Mouse (Mus musculus) midbrain, embryonic 15.5 days (tissue): ENCODE data around the gene Zfp141. TPM values are rescaled to one million over a fixed set of nuclear protein-coding genes. Genes with fewer than 3 reads are reported as not detected.
A peak's percentile ranks its signal among the peaks of the same experiment; 100 is the strongest.
"Not testable (repeated sequence)": the region's sequence is repeated elsewhere in the genome, so short reads cannot be mapped to it uniquely, and the experiment has no call there.

ENCODE experiments used
- ATAC-seq: fragments of 200-750 bp; cut with Nextera tagmentation; replicated peaks from 2 replicates; pipeline ENCODE4 v1.8.0; 2017; ENCODE audit warnings: moderate TSS enrichment
- H3K27ac ChIP-seq: fragments of 300-500 bp; sonication (generic); 2 replicates; pipeline ENCODE4 v1.5.1; 2015; ENCODE audit warnings: mild to moderate bottlenecking, inconsistent platforms
- H3K27me3 ChIP-seq: fragments of 300-500 bp; sonication (generic); replicated peaks from 2 replicates; pipeline ENCODE4 v1.6.1; 2015; ENCODE audit warnings: inconsistent platforms
- H3K36me3 ChIP-seq: fragments of 300-500 bp; sonication (generic); replicated peaks from 2 replicates; pipeline ENCODE4 v1.6.1; 2015; ENCODE audit warnings: inconsistent platforms
- H3K4me1 ChIP-seq: fragments of 300-500 bp; sonication (generic); 2 replicates; pipeline ENCODE4 v1.6.1; 2015; ENCODE audit warnings: inconsistent platforms
- H3K4me2 ChIP-seq: fragments of 300-500 bp; sonication (generic); 2 replicates; pipeline ENCODE4 v1.6.1; 2015; ENCODE audit warnings: inconsistent platforms, mild to moderate bottlenecking, moderate library complexity
- H3K4me3 ChIP-seq: fragments of 300-500 bp; sonication (generic); 2 replicates; pipeline ENCODE4 v1.5.1; 2015; ENCODE audit warnings: mild to moderate bottlenecking, inconsistent platforms
- H3K9ac ChIP-seq: fragments of 300-500 bp; sonication (generic); 2 replicates; pipeline ENCODE4 v1.6.1; 2015; ENCODE audit warnings: mild to moderate bottlenecking, inconsistent platforms
- H3K9me3 ChIP-seq: fragments of 300-500 bp; sonication (generic); 2 replicates; pipeline ENCODE4 v1.6.1; 2016; ENCODE audit warnings: inconsistent platforms
- WGBS: fragments of 180-500 bp; shearing (Covaris S2); methylation state at CpG from one replicate; pipeline ENCODE4 v1.1.7; 2015; ENCODE audit warnings: mixed read lengths; 5-methylcytosine and 5-hydroxymethylcytosine counted together
- polyA plus RNA-seq: library from polyadenylated mRNA; unstranded; fragments of >200 nt; fragmentation: Nextera tagmentation; extraction: Ambion mirVana; gene quantifications from 2 replicates; pipeline ENCODE4 v1.2.1, GENCODE M21; 2015

Zfp141 gene
- polyA plus RNA-seq: 13.1 and 16.4 TPM in 2 replicates

DNA sequence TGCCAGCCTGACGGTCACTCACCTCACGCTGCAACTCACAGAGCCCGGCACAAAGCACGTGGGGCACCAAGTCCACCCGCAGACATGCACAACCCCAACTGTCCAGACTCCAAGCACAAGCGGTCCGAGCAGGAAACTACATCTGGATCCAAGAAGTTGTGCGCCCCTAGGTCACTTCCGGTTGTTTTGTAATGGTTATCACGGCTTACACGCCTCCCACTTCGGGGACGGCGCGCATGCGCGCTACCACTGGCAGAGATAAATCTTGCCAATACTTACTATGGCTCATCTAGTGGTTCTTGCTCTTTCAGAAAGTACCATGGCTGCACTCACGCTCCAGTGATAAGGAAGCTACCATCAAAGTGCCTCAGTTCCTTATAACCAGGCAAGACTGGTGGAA lies at the start of gene Zfp141:
Gene Zfp141 (minus strand): TSS at position 153 of the 400 bp plus-strand sequence.
- not testable (repeated sequence) for H3K36me3 ChIP-seq, H3K27me3 ChIP-seq, H3K9me3 ChIP-seq
- 2% methylated on average over 18 of the region's 18 CpGs for WGBS
- H3K4me1 ChIP-seq: peaks cover 20% of the 10 kb centered on the region
- ATAC-seq: peak; percentile 99
- peak within 1 kb of the TSS; percentile 69 for H3K9ac ChIP-seq
- peak within 1 kb of the TSS; percentile 67 for H3K27ac ChIP-seq
- peak within 1 kb of the TSS; percentile 66 for H3K4me2 ChIP-seq
- H3K4me3 ChIP-seq: peak within 1 kb of the TSS; percentile 61

DNA sequence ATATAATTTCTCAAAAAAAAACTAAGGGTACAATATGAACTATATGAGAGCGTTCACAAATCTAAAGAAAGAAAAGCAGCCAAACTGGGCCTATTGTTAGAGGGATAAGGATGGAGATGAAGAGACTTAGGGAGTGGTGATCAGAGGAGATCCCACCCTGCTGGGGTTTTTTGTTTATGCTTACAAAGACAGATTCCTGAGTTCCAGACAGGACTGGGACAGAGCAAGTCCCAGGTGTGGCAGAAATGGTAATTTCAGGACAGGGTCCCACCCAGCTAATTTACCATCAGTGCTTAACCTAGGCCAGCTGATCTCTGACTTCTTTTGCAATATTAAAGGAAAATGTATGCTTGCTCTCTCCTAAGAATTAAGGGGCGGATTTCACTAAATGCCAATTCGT lies 46.2 kb upstream of the Zfp141 start:
- no peak for ATAC-seq
- H3K36me3 ChIP-seq: no peaks in the 10 kb centered on the region
- no peaks in the 10 kb centered on the region for H3K27me3 ChIP-seq
- H3K4me2 ChIP-seq: no peak overlapping the region
- H3K9me3 ChIP-seq: peaks cover 11% of the 10 kb centered on the region; the same call in 1 of the 2 replicates
- H3K4me3 ChIP-seq: no peak overlapping the region
- WGBS: 75% methylated on average over 3 of the region's 3 CpGs
- no peak overlapping the region for H3K27ac ChIP-seq
- H3K9ac ChIP-seq: no peak overlapping the region
- no peaks in the 10 kb centered on the region for H3K4me1 ChIP-seq

DNA sequence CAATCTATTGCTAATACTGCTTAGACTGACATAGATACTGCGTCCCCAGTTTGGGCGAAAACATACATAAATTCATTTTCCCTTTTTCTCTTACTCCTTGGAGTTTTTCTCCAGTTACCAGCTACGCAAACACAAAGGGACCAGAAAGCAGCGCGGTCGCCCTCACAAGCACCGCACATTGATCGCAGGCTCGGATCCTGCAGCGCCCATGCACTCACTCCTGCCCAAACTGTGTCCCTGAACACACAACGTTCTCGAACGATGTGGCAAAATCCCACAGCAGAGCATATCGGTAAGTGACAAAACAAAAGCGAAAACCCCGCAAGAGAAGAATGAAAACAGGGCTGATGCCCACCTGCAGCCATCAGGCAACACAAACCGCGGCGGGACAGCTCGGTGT lies 354 bp downstream of the Zfp141 start:
- H3K4me1 ChIP-seq: peaks cover 20% of the 10 kb centered on the region
- H3K9me3 ChIP-seq: no peaks in the 10 kb centered on the region; the same call in 1 of the 2 replicates
- under 1% methylated on average over 20 of the region's 20 CpGs for WGBS
- peak overlapping the region; percentile 67 for H3K27ac ChIP-seq
- peak overlapping the region; percentile 66 for H3K4me2 ChIP-seq
- no peaks in the 10 kb centered on the region for H3K27me3 ChIP-seq
- H3K36me3 ChIP-seq: peaks cover 8% of the 10 kb centered on the region
- ATAC-seq: peak; percentile 72
- peak overlapping the region; percentile 69 for H3K9ac ChIP-seq
- H3K4me3 ChIP-seq: peak overlapping the region; percentile 61

DNA sequence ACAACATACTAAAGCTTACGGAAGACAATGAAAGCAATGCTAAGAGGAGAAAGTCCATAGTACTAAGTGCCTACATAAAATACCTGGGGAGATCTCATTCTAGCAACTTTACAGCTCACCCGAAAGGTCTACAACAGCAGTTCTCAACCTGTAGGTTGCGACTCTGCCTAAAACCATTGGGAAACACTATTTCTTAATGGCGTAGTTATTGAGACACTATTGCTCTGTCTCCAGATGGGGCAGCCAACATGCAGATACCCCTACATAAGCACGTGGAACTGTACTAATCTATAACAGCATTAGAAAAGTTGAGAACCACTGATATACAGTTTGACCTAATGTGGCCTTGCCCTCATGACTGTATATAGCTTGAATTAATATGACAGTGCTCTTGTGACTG lies 7.3 kb downstream of the Zfp141 start:
- Histone ChIP-seq H3K27ac (no peak overlapping the region), H3K4me1 (peaks cover 4% of the 10 kb centered on the region), H3K4me3 (no peak overlapping the region), H3K9me3 (peaks cover 7% of the 10 kb centered on the region; the same call in 1 of the 2 replicates), H3K36me3 (peaks cover 28% of the 10 kb centered on the region), H3K4me2 (no peak overlapping the region), H3K27me3 (no peaks in the 10 kb centered on the region), H3K9ac (no peak overlapping the region)
- ATAC-seq: no peak
- 98% methylated on average over 5 of the region's 5 CpGs for WGBS

DNA sequence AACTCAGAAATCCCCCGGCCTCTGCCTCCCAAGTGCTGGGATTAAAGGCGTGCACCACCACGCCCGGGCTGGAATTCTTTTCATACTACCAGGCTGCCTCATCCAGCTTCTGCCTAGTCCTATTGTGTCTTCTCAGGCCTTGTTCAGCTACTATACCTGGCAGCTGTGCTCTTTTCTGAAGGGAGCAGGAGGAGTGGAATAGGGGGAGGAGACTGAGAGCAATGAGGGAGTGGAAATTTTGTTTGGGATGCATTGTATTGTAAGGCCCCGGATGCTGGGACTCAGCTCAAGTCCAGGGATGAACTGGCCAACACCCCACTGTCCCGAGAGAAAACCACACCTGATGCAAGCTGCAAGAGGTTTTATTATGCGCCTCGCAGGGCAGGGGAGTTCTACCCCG lies 8.2 kb downstream of the Zfp141 start:
- WGBS: 95% methylated on average over 9 of the region's 9 CpGs
- H3K4me1 ChIP-seq: no peaks in the 10 kb centered on the region
- peaks cover 7% of the 10 kb centered on the region; the same call in 1 of the 2 replicates for H3K9me3 ChIP-seq
- no peaks in the 10 kb centered on the region for H3K27me3 ChIP-seq
- no peak overlapping the region for H3K4me2 ChIP-seq
- peaks cover 28% of the 10 kb centered on the region for H3K36me3 ChIP-seq
- no peak overlapping the region for H3K27ac ChIP-seq
- H3K9ac ChIP-seq: no peak overlapping the region
- no peak overlapping the region for H3K4me3 ChIP-seq
- no peak for ATAC-seq

DNA sequence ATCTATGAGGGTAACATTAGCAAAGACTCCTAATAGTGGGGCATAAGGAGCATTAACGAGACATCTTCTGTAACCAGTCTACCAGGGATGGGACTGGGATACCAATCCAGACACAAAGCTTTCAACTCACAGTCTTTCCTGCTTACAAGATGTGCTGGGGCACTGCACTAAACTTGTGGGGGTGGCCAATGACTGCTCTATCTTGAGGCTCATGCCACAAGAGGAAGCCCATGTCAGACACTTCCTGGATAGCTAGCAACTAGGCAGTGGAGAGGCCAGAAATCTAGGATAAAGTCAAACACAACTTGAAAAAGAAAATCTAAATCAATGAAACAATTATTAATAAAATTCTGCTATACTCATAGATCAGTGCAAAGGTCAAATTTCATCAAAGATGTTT lies 9.3 kb downstream of the Zfp141 start:
- 97% methylated on average over 1 of the region's 1 CpGs for WGBS
- no peak for ATAC-seq
- Histone ChIP-seq H3K4me1 (no peaks in the 10 kb centered on the region), H3K4me3 (no peak overlapping the region), H3K27me3 (no peaks in the 10 kb centered on the region), H3K36me3 (peaks cover 28% of the 10 kb centered on the region), H3K9ac (no peak overlapping the region), H3K27ac (no peak overlapping the region), H3K4me2 (no peak overlapping the region), H3K9me3 (peaks cover 7% of the 10 kb centered on the region; the same call in 1 of the 2 replicates)

DNA sequence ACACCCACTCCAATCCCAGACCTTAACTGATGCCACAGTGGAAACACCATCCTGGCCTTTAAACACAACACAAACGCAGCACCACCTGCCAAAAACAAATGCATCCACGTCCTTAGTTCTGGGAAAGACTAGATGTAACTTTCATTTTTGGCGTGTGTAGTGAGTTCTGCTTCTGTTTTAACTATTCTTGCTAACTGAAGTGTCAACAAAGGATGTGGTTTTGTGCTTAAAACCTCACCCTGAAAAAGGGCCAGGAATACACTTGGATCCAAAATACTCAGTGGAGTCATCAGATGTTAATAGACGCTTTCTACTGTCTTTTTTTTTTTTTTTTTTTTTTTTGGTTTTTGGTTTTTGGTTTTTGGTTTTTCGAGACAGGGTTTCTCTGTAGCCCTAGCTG lies 14.7 kb downstream of the Zfp141 start:
- no peaks in the 10 kb centered on the region for H3K27me3 ChIP-seq
- peaks cover 38% of the 10 kb centered on the region for H3K36me3 ChIP-seq
- H3K4me2 ChIP-seq: no peak overlapping the region
- H3K27ac ChIP-seq: no peak overlapping the region
- peaks cover 7% of the 10 kb centered on the region; the same call in 1 of the 2 replicates for H3K9me3 ChIP-seq
- H3K9ac ChIP-seq: no peak overlapping the region
- 97% methylated on average over 5 of the region's 5 CpGs for WGBS
- no peak overlapping the region for H3K4me3 ChIP-seq
- no peaks in the 10 kb centered on the region for H3K4me1 ChIP-seq
- no peak for ATAC-seq

DNA sequence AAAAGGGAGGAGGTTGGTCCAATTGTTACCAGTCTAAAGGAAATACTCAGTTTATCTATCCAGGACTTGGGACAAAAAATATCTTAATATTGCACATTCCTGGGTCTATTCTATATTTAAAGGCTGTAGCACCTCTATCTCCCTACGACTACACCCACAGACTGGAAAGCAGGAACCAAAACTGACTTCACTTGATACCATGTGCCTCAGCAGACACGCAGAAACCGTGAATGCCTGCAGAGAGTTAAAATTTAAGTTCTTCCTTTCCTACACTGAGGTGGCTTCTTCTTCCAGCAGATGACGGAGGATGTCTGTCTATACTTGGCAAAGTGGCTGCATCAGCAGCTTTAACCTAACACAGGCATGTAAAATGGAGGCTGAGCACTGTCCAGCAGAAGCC lies 15.2 kb downstream of the Zfp141 start:
- Histone ChIP-seq H3K27me3 (no peaks in the 10 kb centered on the region), H3K4me3 (no peak overlapping the region), H3K36me3 (peaks cover 38% of the 10 kb centered on the region), H3K4me2 (no peak overlapping the region), H3K4me1 (no peaks in the 10 kb centered on the region), H3K27ac (no peak overlapping the region), H3K9ac (no peak overlapping the region), H3K9me3 (peaks cover 7% of the 10 kb centered on the region; the same call in 1 of the 2 replicates)
- no peak for ATAC-seq
- WGBS: 98% methylated on average over 4 of the region's 4 CpGs

DNA sequence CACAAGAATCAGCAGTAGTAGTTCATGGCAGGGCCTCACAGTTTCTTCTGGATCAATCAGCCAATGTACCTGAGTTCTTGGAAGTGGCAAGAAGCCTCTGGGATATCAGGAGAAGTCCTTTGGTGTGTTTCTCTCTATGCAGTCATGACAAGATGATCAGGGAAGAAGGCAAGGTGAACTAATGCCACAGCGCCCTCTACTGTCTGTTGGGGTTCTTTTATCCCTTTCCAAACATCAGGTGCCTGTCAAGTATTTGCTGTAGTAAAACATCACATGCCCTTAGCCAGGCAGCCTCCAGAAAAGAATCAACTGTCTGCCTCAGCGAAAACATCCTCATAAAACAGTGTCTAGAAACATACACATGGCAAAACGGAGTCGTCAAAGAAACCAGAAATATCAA lies 50.9 kb downstream of the Zfp141 start:
- WGBS: 58% methylated on average over 4 of the region's 4 CpGs
- no peak overlapping the region for H3K9ac ChIP-seq
- ATAC-seq: no peak
- no peaks in the 10 kb centered on the region for H3K27me3 ChIP-seq
- no peaks in the 10 kb centered on the region for H3K4me1 ChIP-seq
- no peak overlapping the region for H3K27ac ChIP-seq
- H3K4me2 ChIP-seq: no peak overlapping the region
- no peaks in the 10 kb centered on the region for H3K36me3 ChIP-seq
- no peak overlapping the region for H3K4me3 ChIP-seq
- H3K9me3 ChIP-seq: peaks cover 19% of the 10 kb centered on the region; the same call in 1 of the 2 replicates

DNA sequence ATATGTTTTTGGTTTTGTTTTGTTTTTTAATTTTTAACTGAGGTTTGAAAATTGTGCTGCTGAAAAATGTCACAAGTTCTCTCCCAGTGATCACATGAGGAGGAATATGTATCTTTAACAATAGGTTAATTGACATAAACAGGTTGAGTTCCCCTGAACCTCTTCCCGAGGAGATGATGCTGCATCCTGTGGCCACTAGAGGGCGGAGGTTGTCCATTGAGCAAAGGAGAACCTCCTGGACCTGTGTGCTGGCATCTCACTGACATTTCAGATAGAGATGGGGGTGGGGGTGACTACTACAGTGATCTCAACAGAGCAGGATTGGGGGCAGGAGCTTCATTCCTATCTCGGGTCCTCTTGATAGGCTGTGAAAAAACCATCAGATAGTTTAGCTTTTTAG lies 54.9 kb downstream of the Zfp141 start:
- no peak for ATAC-seq
- H3K9ac ChIP-seq: no peak overlapping the region
- no peak overlapping the region for H3K4me3 ChIP-seq
- H3K27ac ChIP-seq: no peak overlapping the region
- peaks cover 30% of the 10 kb centered on the region for H3K9me3 ChIP-seq
- WGBS: 42% methylated on average over 3 of the region's 3 CpGs
- H3K36me3 ChIP-seq: no peaks in the 10 kb centered on the region
- H3K4me1 ChIP-seq: no peaks in the 10 kb centered on the region
- no peak overlapping the region for H3K4me2 ChIP-seq
- H3K27me3 ChIP-seq: no peaks in the 10 kb centered on the region

DNA sequence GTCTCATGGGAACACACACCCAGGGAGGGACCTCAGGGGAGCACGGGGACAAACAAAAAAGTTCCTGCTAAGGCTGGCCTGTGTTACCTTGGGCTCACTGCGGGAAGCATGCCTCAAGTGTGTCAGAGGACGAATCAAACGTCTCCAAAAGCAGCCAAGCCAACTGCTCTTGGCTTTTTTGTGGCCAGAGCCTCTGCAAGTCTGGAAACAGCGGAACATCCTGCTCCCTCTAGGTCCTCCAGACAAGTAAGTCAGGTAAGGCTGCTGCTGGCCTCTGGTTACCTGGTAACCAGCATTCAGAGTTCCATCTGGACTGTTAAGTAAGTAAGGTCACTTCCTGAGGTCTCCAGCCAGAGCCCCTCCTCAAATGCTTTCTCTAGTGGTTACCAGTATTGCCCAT lies 57.7 kb downstream of the Zfp141 start, which contains the start of gene 4933421I07Rik:
Gene 4933421I07Rik (minus strand): TSS at position 271 of the 400 bp plus-strand sequence.
- no peaks in the 10 kb centered on the region for H3K27me3 ChIP-seq
- H3K4me1 ChIP-seq: no peaks in the 10 kb centered on the region
- no peak within 1 kb of the TSS for H3K27ac ChIP-seq
- no peak within 1 kb of the TSS for H3K4me3 ChIP-seq
- H3K36me3 ChIP-seq: no peaks in the 10 kb centered on the region
- WGBS: 81% methylated on average over 5 of the region's 5 CpGs
- H3K9ac ChIP-seq: no peak within 1 kb of the TSS
- ATAC-seq: no peak
- peaks cover 21% of the 10 kb centered on the region for H3K9me3 ChIP-seq
- no peak within 1 kb of the TSS for H3K4me2 ChIP-seq

DNA sequence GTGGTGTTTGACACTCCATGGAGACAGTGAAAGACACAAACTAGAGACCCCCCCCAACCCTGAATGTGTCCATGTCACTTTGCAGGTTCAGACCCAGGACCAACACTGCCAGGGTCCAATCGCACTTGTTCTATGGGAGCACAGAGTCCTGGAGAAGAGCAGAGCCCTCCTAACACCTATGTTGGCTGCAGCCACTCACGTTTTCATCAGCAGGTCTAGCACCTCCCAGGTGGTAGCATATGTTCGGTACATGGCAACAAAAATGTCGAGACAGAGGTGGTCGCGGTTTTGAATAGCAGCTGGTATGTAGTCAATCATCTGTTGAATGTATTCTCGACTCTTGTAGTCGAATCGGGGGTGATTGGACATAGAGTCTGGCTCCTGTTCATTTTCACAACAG lies 58.2 kb downstream of the Zfp141 start:
- 86% methylated on average over 9 of the region's 9 CpGs for WGBS

More for the DNA sequence above, 58.2 kb downstream of the Zfp141 start:
- no peak overlapping the region for H3K4me2 ChIP-seq
- peaks cover 25% of the 10 kb centered on the region for H3K9me3 ChIP-seq
- ATAC-seq: no peak
- no peak overlapping the region for H3K9ac ChIP-seq
- H3K36me3 ChIP-seq: no peaks in the 10 kb centered on the region
- H3K4me1 ChIP-seq: no peaks in the 10 kb centered on the region
- no peak overlapping the region for H3K27ac ChIP-seq
- no peaks in the 10 kb centered on the region for H3K27me3 ChIP-seq
- H3K4me3 ChIP-seq: no peak overlapping the region
